Mouse (Mus musculus) embryonic facial prominence, embryonic 11.5 days (tissue): ENCODE data around the gene Rd3l. TPM values are rescaled to one million over a fixed set of nuclear protein-coding genes. Genes with fewer than 3 reads are reported as not detected.

ENCODE experiments used
- ATAC-seq: fragments of 200-750 bp; cut with Nextera tagmentation; replicated peaks from 2 replicates; pipeline ENCODE4 v1.8.0; 2017; ENCODE audit warnings: low read depth; ENCODE audit not compliant: insufficient number of reproducible peaks, low FRiP score, low TSS enrichment
- DNase-seq: peaks from one replicate; pipeline ENCODE4 v3.0.0-alpha.2; 2015; ENCODE audit warnings: low spot score
- H3K27ac ChIP-seq: fragments of 300-500 bp; sonication (generic); replicated peaks from 2 replicates; pipeline ENCODE4 v1.5.1; 2014; ENCODE audit warnings: mild to moderate bottlenecking, low read depth, low read length, control low read depth
- H3K27me3 ChIP-seq: fragments of 300-500 bp; sonication (generic); 2 replicates; pipeline ENCODE4 v1.6.1; 2014; ENCODE audit warnings: mild to moderate bottlenecking, low read length, moderate library complexity, mixed read lengths; ENCODE audit not compliant: control insufficient read depth, insufficient read depth
- H3K36me3 ChIP-seq: fragments of 300-500 bp; sonication (generic); replicated peaks from 2 replicates; pipeline ENCODE4 v1.6.1; 2014; ENCODE audit warnings: low read depth, mild to moderate bottlenecking, low read length, moderate library complexity, mixed read lengths; ENCODE audit not compliant: control insufficient read depth, insufficient read depth
- H3K4me1 ChIP-seq: fragments of 300-500 bp; sonication (generic); 2 replicates; pipeline ENCODE4 v1.6.1; 2014; ENCODE audit warnings: low read length, mixed read lengths; ENCODE audit not compliant: control insufficient read depth, insufficient read depth
- H3K4me2 ChIP-seq: fragments of 300-500 bp; sonication (generic); 2 replicates; pipeline ENCODE4 v1.6.1; 2014; ENCODE audit warnings: low read depth, mild to moderate bottlenecking, control low read depth, low read length, moderate library complexity
- H3K4me3 ChIP-seq: fragments of 300-500 bp; sonication (generic); 2 replicates; pipeline ENCODE4 v1.5.1; 2014; ENCODE audit warnings: low read depth, low read length, control low read depth
- H3K9ac ChIP-seq: fragments of 300-500 bp; sonication (generic); replicated peaks from 2 replicates; pipeline ENCODE4 v1.6.1; 2014; ENCODE audit warnings: mild to moderate bottlenecking, control low read depth, low read length
- H3K9me3 ChIP-seq: fragments of 300-500 bp; sonication (generic); replicated peaks from 2 replicates; pipeline ENCODE4 v1.6.1; 2016; ENCODE audit warnings: mild to moderate bottlenecking, low read length, inconsistent platforms, mixed read lengths; ENCODE audit not compliant: control insufficient read depth
- WGBS: fragments of 180-500 bp; shearing (Covaris S2); extraction: QIAGEN DNeasy Blood & Tissue Kit; methylation state at CpG from one replicate; pipeline ENCODE4 v1.1.7; 2014; 5-methylcytosine and 5-hydroxymethylcytosine counted together
- polyA plus RNA-seq: library from polyadenylated mRNA; unstranded; fragments of >200 nt; fragmentation: Nextera tagmentation; extraction: Ambion mirVana; gene quantifications from 2 replicates; pipeline ENCODE4 v1.2.1, GENCODE M21; 2014

Rd3l gene
- polyA plus RNA-seq, 1 experiment from 2014 or later, result not detected

DNA sequence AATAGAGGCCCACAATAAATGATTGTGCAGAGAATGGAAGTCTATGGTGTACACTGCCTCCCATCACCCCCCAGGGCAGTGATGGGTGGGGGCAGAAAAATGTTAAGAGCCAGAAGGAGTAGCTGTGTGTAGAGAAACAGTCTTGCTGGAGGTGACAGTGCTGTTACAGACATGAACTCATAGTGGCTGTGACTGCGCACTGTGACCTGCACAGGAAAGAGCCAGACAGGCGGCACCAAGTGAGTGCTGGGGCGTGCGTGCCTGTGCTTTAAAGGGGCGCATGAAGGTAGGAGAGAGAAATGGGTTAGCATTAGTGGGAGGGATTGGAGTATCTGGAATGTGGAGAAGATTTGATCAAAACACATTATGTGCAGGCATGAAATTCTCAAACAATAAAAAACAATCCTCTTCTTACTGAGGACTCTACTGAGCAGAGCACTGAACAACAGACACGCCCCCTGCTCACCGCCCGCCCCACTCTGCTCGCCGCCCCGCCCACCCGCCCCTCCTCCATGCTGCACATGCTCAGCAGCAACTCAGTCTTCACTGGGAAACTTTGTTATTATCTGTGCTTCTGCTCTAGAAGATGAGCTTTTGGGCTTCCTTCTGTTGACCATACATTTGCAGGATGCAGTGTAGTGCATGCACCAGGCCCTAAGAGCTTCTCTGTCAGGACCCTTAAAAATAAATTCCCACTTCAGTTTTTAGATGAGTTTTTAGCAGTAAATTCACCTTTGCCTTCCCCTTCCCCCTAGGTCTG, 31.6 kb upstream of the Rd3l start:
- peak overlapping the region; percentile 12; the same call in 1 of the 2 replicates for H3K4me3 ChIP-seq
- 32% methylated on average over 12 of the region's 12 CpGs for WGBS
- H3K9ac ChIP-seq, result peak overlapping the region; percentile 51

GRCm38 (mm10) chr12:112001223-112001622, 20.1 kb upstream of the Rd3l start:
- peak; percentile 89 for DNase-seq
- H3K9ac ChIP-seq, result no peak overlapping the region
- no peak overlapping the region for H3K4me3 ChIP-seq
- H3K36me3 ChIP-seq, result no peaks in the 10 kb centered on the region
- no peaks in the 10 kb centered on the region for H3K9me3 ChIP-seq
- H3K27me3 ChIP-seq, result no peaks in the 10 kb centered on the region
- 0 out of 2 replicates have a peak, but pooled peaks have one; percentile 23 for ATAC-seq
- no peaks in the 10 kb centered on the region for H3K4me1 ChIP-seq
- WGBS, result 22% methylated on average over 8 of the region's 8 CpGs
- no peak overlapping the region for H3K4me2 ChIP-seq
- no peak overlapping the region for H3K27ac ChIP-seq

More for the DNA sequence above, 31.6 kb upstream of the Rd3l start:
- Histone ChIP-seq H3K9me3 (no peaks in the 10 kb centered on the region), H3K27me3 (no peaks in the 10 kb centered on the region), H3K27ac (peak overlapping the region; percentile 67), H3K4me1 (no peaks in the 10 kb centered on the region), H3K4me2 (peak overlapping the region; percentile 40), H3K36me3 (no peaks in the 10 kb centered on the region)
- DNase-seq, result peak; percentile 65
- peak; percentile 78 for ATAC-seq

DNA sequence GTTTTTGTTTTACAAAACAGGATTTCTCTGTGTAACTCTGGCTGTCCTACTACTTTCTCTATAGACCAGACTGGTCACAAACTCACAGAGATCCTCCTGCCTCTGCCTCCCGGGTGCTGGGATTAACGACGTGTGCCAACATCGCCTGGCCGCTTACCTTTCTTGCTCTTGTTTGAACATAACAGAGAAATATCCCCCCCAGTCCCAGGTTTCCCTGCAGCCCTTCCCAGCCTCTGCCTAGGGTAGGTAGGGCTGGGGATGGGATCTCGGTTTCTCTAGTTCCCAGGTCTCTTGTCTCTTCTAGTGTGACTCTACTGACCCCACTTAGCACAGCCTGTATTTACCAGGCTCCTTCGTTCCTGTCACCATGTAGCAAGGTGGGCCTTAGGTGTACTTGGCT, 18.6 kb upstream of the Rd3l start:
- 93% methylated on average over 7 of the region's 7 CpGs for WGBS
- Histone ChIP-seq H3K9ac (no peak overlapping the region), H3K27me3 (no peaks in the 10 kb centered on the region), H3K4me3 (no peak overlapping the region), H3K9me3 (no peaks in the 10 kb centered on the region), H3K4me1 (no peaks in the 10 kb centered on the region), H3K4me2 (no peak overlapping the region), H3K27ac (no peak overlapping the region), H3K36me3 (no peaks in the 10 kb centered on the region)
- DNase-seq (no peak), ATAC-seq (no peak)

GRCm38 (mm10) chr12:111995161-111995560, 14.0 kb upstream of the Rd3l start:
- Histone ChIP-seq H3K4me1 (no peaks in the 10 kb centered on the region), H3K4me3 (no peak overlapping the region), H3K9ac (no peak overlapping the region), H3K27ac (no peak overlapping the region), H3K4me2 (no peak overlapping the region), H3K36me3 (no peaks in the 10 kb centered on the region), H3K27me3 (no peaks in the 10 kb centered on the region), H3K9me3 (no peaks in the 10 kb centered on the region)
- 87% methylated on average over 2 of the region's 2 CpGs for WGBS
- DNase-seq (no peak), ATAC-seq (no peak)

DNA sequence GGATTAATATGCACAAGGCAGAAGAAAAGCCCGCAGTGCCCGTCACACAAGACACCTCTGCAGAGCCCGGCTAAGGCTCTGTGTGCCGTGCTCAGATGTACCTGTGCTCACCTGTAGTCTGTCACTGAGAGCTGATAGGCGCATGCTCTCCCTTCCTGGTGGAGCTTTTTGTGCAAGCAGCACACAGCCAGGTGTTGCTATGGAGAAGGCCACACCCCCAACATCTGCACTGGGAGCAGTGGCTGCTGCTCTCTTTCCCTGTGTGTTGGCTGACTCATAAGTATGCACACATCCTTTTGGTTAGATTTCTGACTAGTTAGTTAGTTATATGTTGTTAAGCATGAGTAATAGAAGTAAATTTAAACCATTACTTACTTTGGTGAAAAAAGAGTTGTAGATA, 11.5 kb upstream of the Rd3l start:
- no peaks in the 10 kb centered on the region for H3K36me3 ChIP-seq
- no peak overlapping the region for H3K9ac ChIP-seq
- 90% methylated on average over 5 of the region's 5 CpGs for WGBS

DNA sequence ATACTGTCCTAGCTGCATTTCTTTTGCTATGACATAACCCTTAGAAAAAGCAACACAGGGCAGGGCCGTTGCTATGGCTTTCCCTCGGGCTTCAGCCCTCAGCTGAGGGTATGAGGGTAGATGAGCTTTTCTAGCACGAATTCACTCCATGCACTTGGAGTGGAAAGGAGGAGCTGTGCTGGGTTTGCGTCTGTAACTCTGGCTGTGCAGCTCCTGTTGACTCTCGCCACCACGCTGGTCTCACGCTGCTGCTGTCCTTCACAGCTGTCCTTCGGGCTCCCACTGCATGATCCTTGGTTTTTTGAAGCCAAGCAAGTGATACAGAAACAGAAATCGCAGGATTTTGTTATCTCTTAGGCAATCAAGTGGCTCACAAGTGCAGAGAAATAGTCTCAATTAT, 5.6 kb upstream of the Rd3l start:
- no peak overlapping the region for H3K27ac ChIP-seq
- H3K4me1 ChIP-seq, result no peaks in the 10 kb centered on the region
- H3K27me3 ChIP-seq, result no peaks in the 10 kb centered on the region
- H3K36me3 ChIP-seq, result no peaks in the 10 kb centered on the region
- H3K9ac ChIP-seq, result no peak overlapping the region
- 51% methylated on average over 9 of the region's 9 CpGs for WGBS
- DNase-seq (no peak), ATAC-seq (no peak)
- H3K9me3 ChIP-seq, result no peaks in the 10 kb centered on the region
- H3K4me3 ChIP-seq, result no peak overlapping the region
- no peak overlapping the region for H3K4me2 ChIP-seq

More for the DNA sequence above, 11.5 kb upstream of the Rd3l start:
- H3K27ac ChIP-seq, result no peak overlapping the region
- DNase-seq (no peak), ATAC-seq (no peak)
- no peaks in the 10 kb centered on the region for H3K27me3 ChIP-seq
- H3K4me3 ChIP-seq, result no peak overlapping the region
- no peaks in the 10 kb centered on the region for H3K4me1 ChIP-seq
- H3K9me3 ChIP-seq, result no peaks in the 10 kb centered on the region
- H3K4me2 ChIP-seq, result no peak overlapping the region

DNA sequence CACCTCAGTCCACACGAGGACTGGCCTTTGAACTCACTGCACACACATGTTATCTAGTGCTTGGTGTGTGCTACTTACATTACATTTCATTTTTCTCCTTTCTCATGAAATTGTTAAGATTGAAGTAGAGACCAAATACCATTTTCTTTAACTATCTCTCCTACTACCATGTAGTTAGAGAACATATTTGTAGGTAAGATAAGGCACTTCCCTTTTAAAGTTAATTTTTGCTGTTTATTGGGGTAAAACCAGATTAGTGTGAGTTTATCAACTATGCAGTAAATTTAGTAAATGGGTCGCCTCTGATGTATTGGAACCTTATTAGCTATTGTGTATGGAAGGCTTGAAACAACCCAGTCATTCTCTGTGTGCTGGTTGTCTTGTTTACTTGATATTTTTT, 2.0 kb upstream of the Rd3l start:
- no peaks in the 10 kb centered on the region for H3K27me3 ChIP-seq
- no peak for DNase-seq
- H3K4me1 ChIP-seq, result no peaks in the 10 kb centered on the region
- no peak for ATAC-seq
- no peak overlapping the region for H3K27ac ChIP-seq
- no peak overlapping the region for H3K4me2 ChIP-seq
- H3K4me3 ChIP-seq, result no peak overlapping the region
- H3K9me3 ChIP-seq, result no peaks in the 10 kb centered on the region
- no peaks in the 10 kb centered on the region for H3K36me3 ChIP-seq
- WGBS, result 70% methylated on average over 2 of the region's 2 CpGs
- no peak overlapping the region for H3K9ac ChIP-seq

- Histone ChIP-seq H3K9me3 (no peaks in the 10 kb centered on the region), H3K36me3 (no peaks in the 10 kb centered on the region), H3K27ac (no peak overlapping the region), H3K27me3 (no peaks in the 10 kb centered on the region), H3K9ac (no peak overlapping the region), H3K4me3 (no peak overlapping the region), H3K4me1 (no peaks in the 10 kb centered on the region), H3K4me2 (no peak overlapping the region)
- ATAC-seq, result no peak
- no peak for DNase-seq
- WGBS, result 57% methylated on average over 8 of the region's 8 CpGs
Observed at GRCm38 (mm10) chr12:111981831-111982230, 714 bp upstream of the Rd3l start.
